ENCODE assay signal across 9 mouse cellular contexts in genomic region chr17:9904525-9904991, GRCm38 (mm10).
DNase-seq lines count a peak whose midpoint lies in the region; ATAC-seq and TF ChIP-seq lines count a peak whose summit lies in the region.
"Had no signal": no experiment of that assay in that cellular context is flagged by ENCODE, and none has a peak within 500 bp of the region (broad histone marks: within the 10 kb centered on the region; RNA-seq: fewer than 3 reads in every experiment).

No protein-coding gene starts in this region.

- no peak overlapping the region for H3K4me3 ChIP-seq in hindbrain, embryonic 13.5 days
- no peak overlapping the region for H3K4me3 ChIP-seq in midbrain, postnatal 0 days (ENCODE audit: low read depth, low read length)

- peak; percentile 30 for DNase-seq in kidney, postnatal 14 days
- DNase-seq in kidney, adult 9 months: no peak
- peak; percentile 51 for DNase-seq in embryo, embryonic 9.5 days (ENCODE audit: extremely low spot score)
- DNase-seq in midbrain, postnatal 0 days (ENCODE audit: low spot score): peak; percentile 64
- no peak for DNase-seq in thymus, postnatal 14 days
- no peak for DNase-seq in ovary, postnatal 10 days (ENCODE audit: low spot score)
- no peak for DNase-seq in B cell, adult 2 months

- no peak for TF ChIP-seq CTCF in midbrain, postnatal 0 days (IDR thresholded peaks at IDR 0.05)

- no peaks in the 10 kb centered on the region for H3K27me3 ChIP-seq in hindbrain, embryonic 13.5 days
- no peaks in the 10 kb centered on the region for H3K27me3 ChIP-seq in midbrain, postnatal 0 days (ENCODE audit: insufficient read depth, low read length)

- peaks cover 46% of the 10 kb centered on the region for H3K4me1 ChIP-seq in hindbrain, embryonic 13.5 days (replicated peaks)
- peaks cover 18% of the 10 kb centered on the region for H3K4me1 ChIP-seq in midbrain, postnatal 0 days (ENCODE audit: insufficient read depth, low read length)

- H3K9ac ChIP-seq in hindbrain, embryonic 13.5 days: no peak overlapping the region
- no peak overlapping the region for H3K9ac ChIP-seq in midbrain, postnatal 0 days (replicated peaks; ENCODE audit: low read length, poor library complexity, severe bottlenecking)

- peak overlapping the region; percentile 85 for H3K27ac ChIP-seq in hindbrain, embryonic 13.5 days
- peak overlapping the region; percentile 65 for H3K27ac ChIP-seq in midbrain, postnatal 0 days (ENCODE audit: low read depth, low read length)

- H3K36me3 ChIP-seq in hindbrain, embryonic 13.5 days: no peaks in the 10 kb centered on the region
- H3K36me3 ChIP-seq in midbrain, postnatal 0 days (ENCODE audit: insufficient read depth, low read length): no peaks in the 10 kb centered on the region
- H3K36me3 ChIP-seq: G1E had no signal

- H3K4me2 ChIP-seq in hindbrain, embryonic 13.5 days: no peak overlapping the region
- no peak overlapping the region for H3K4me2 ChIP-seq in midbrain, postnatal 0 days (ENCODE audit: low read depth, low read length, poor library complexity, severe bottlenecking)

- ATAC-seq in hindbrain, embryonic 13.5 days (ENCODE audit: low FRiP score): no peak
- ATAC-seq in midbrain, postnatal 0 days (ENCODE audit: low FRiP score): no peak

- no peaks in the 10 kb centered on the region for H3K9me3 ChIP-seq in hindbrain, embryonic 13.5 days
- no peaks in the 10 kb centered on the region for H3K9me3 ChIP-seq in midbrain, postnatal 0 days (ENCODE audit: low read length)

- 5% methylated on average over 6 of the region's 6 CpGs for WGBS in hindbrain, embryonic 13.5 days
- WGBS in midbrain, postnatal 0 days: 10% methylated on average over 6 of the region's 6 CpGs

Comparison
In these comparisons a context has a peak if more than half of its experiments do, and no peak if none do; other contexts are left out.
1. DNase-seq: peak in kidney, postnatal 14 days (single experiment), embryo, embryonic 9.5 days (single experiment) and midbrain, postnatal 0 days (single experiment); none in kidney, adult 9 months (single experiment), thymus, postnatal 14 days (single experiment), ovary, postnatal 10 days (single experiment) and B cell, adult 2 months (0 of 2).